Mouse (Mus musculus): ENCODE results near the gene Selenoo. TPM values are rescaled to one million over a fixed set of nuclear protein-coding genes. Genes with fewer than 3 reads are reported as not detected.
A peak's percentile ranks its signal among the peaks of the same experiment; 100 is the strongest.

The Selenoo gene
- polyA plus RNA-seq, 1 experiment: 9.2 TPM

- peaks cover 2% of the 10 kb centered on the region for H3K4me1 ChIP-seq (ENCODE audit: control insufficient read depth, insufficient read depth, low read length)
- TF ChIP-seq CTCF (IDR thresholded peaks at IDR 0.05; ENCODE audit: low read depth, low read length) (no peak), POLR2A (IDR thresholded peaks at IDR 0.05; ENCODE audit: insufficient read depth, low read length) (no peak), EP300 (IDR thresholded peaks at IDR 0.05; ENCODE audit: insufficient read depth, low read depth, low read length) (no peak)
- no peaks in the 10 kb centered on the region for H3K36me3 ChIP-seq (ENCODE audit: control insufficient read depth, insufficient read depth, low read length, poor library complexity, severe bottlenecking)
- H3K4me3 ChIP-seq (ENCODE audit: low read depth, low read length): peak overlapping the region; percentile 60
- H3K27me3 ChIP-seq (ENCODE audit: control insufficient read depth, insufficient read depth, low read length, poor library complexity, severe bottlenecking): no peaks in the 10 kb centered on the region
- H3K9me3 ChIP-seq (replicated peaks; ENCODE audit: control insufficient read depth, insufficient read depth, low read length, poor library complexity, severe bottlenecking): no peaks in the 10 kb centered on the region
- H3K27ac ChIP-seq (ENCODE audit: insufficient read depth, low read length): no peak overlapping the region
- peak overlapping the region; percentile 6; the same call in 1 of the 2 replicates for H3K9ac ChIP-seq (ENCODE audit: low read depth, poor library complexity, severe bottlenecking)
These were observed 57.7 kb downstream of the Selenoo start for GRCm38 (mm10) chr15:89146537-89146936.

GRCm38 (mm10) chr15:89147024-89147423 lies 58.1 kb downstream of the Selenoo start:
- Histone ChIP-seq H3K27ac (ENCODE audit: insufficient read depth, low read length) (no peak overlapping the region), H3K4me1 (ENCODE audit: control insufficient read depth, insufficient read depth, low read length) (peaks cover 2% of the 10 kb centered on the region)

GRCm38 (mm10) chr15:89147456-89147855 lies 58.6 kb downstream of the Selenoo start:
- TF ChIP-seq CTCF (IDR thresholded peaks at IDR 0.05; ENCODE audit: low read depth, low read length): no peak
- no peak for TF ChIP-seq POLR2A (IDR thresholded peaks at IDR 0.05; ENCODE audit: insufficient read depth, low read length)
- TF ChIP-seq EP300 (IDR thresholded peaks at IDR 0.05; ENCODE audit: insufficient read depth, low read depth, low read length): no peak
- H3K36me3 ChIP-seq (ENCODE audit: control insufficient read depth, insufficient read depth, low read length, poor library complexity, severe bottlenecking): no peaks in the 10 kb centered on the region
- H3K9ac ChIP-seq (ENCODE audit: low read depth, poor library complexity, severe bottlenecking): no peak overlapping the region
- no peaks in the 10 kb centered on the region for H3K27me3 ChIP-seq (ENCODE audit: control insufficient read depth, insufficient read depth, low read length, poor library complexity, severe bottlenecking)
- H3K9me3 ChIP-seq (replicated peaks; ENCODE audit: control insufficient read depth, insufficient read depth, low read length, poor library complexity, severe bottlenecking): no peaks in the 10 kb centered on the region
- H3K4me1 ChIP-seq (ENCODE audit: control insufficient read depth, insufficient read depth, low read length): peaks cover 2% of the 10 kb centered on the region
- H3K4me3 ChIP-seq (ENCODE audit: low read depth, low read length): no peak overlapping the region
- no peak overlapping the region for H3K27ac ChIP-seq (ENCODE audit: insufficient read depth, low read length)

More at GRCm38 (mm10) chr15:89147024-89147423, 58.1 kb downstream of the Selenoo start:
- Histone ChIP-seq H3K9me3 (replicated peaks; ENCODE audit: control insufficient read depth, insufficient read depth, low read length, poor library complexity, severe bottlenecking) (no peaks in the 10 kb centered on the region), H3K36me3 (ENCODE audit: control insufficient read depth, insufficient read depth, low read length, poor library complexity, severe bottlenecking) (no peaks in the 10 kb centered on the region), H3K4me3 (ENCODE audit: low read depth, low read length) (peak overlapping the region; percentile 60), H3K27me3 (ENCODE audit: control insufficient read depth, insufficient read depth, low read length, poor library complexity, severe bottlenecking) (no peaks in the 10 kb centered on the region), H3K9ac (ENCODE audit: low read depth, poor library complexity, severe bottlenecking) (peak overlapping the region; percentile 6; the same call in 1 of the 2 replicates)
- TF ChIP-seq CTCF (IDR thresholded peaks at IDR 0.05; ENCODE audit: low read depth, low read length): no peak
- TF ChIP-seq POLR2A (IDR thresholded peaks at IDR 0.05; ENCODE audit: insufficient read depth, low read length): no peak
- TF ChIP-seq EP300 (IDR thresholded peaks at IDR 0.05; ENCODE audit: insufficient read depth, low read depth, low read length): no peak

- TF ChIP-seq CTCF (IDR thresholded peaks at IDR 0.05; ENCODE audit: low read depth, low read length) (no peak), EP300 (IDR thresholded peaks at IDR 0.05; ENCODE audit: insufficient read depth, low read depth, low read length) (no peak), POLR2A (IDR thresholded peaks at IDR 0.05; ENCODE audit: insufficient read depth, low read length) (no peak)
- Histone ChIP-seq H3K27me3 (ENCODE audit: control insufficient read depth, insufficient read depth, low read length, poor library complexity, severe bottlenecking) (no peaks in the 10 kb centered on the region), H3K9me3 (replicated peaks; ENCODE audit: control insufficient read depth, insufficient read depth, low read length, poor library complexity, severe bottlenecking) (no peaks in the 10 kb centered on the region), H3K9ac (ENCODE audit: low read depth, poor library complexity, severe bottlenecking) (no peak overlapping the region), H3K36me3 (ENCODE audit: control insufficient read depth, insufficient read depth, low read length, poor library complexity, severe bottlenecking) (no peaks in the 10 kb centered on the region), H3K4me3 (ENCODE audit: low read depth, low read length) (no peak overlapping the region), H3K27ac (ENCODE audit: insufficient read depth, low read length) (no peak overlapping the region), H3K4me1 (ENCODE audit: control insufficient read depth, insufficient read depth, low read length) (peaks cover 2% of the 10 kb centered on the region)
These were observed 59.0 kb downstream of the Selenoo start for GRCm38 (mm10) chr15:89147895-89148294.

GRCm38 (mm10) chr15:89148496-89149270 lies 59.8 kb downstream of the Selenoo start:
- Histone ChIP-seq H3K9me3 (replicated peaks; ENCODE audit: control insufficient read depth, insufficient read depth, low read length, poor library complexity, severe bottlenecking) (no peaks in the 10 kb centered on the region), H3K27me3 (ENCODE audit: control insufficient read depth, insufficient read depth, low read length, poor library complexity, severe bottlenecking) (no peaks in the 10 kb centered on the region), H3K4me3 (ENCODE audit: low read depth, low read length) (peak overlapping the region; percentile 70), H3K9ac (ENCODE audit: low read depth, poor library complexity, severe bottlenecking) (peak overlapping the region; percentile 76), H3K4me1 (ENCODE audit: control insufficient read depth, insufficient read depth, low read length) (peaks cover 2% of the 10 kb centered on the region), H3K36me3 (ENCODE audit: control insufficient read depth, insufficient read depth, low read length, poor library complexity, severe bottlenecking) (no peaks in the 10 kb centered on the region), H3K27ac (ENCODE audit: insufficient read depth, low read length) (no peak overlapping the region)
- no peak for TF ChIP-seq EP300 (IDR thresholded peaks at IDR 0.05; ENCODE audit: insufficient read depth, low read depth, low read length)
- TF ChIP-seq POLR2A (IDR thresholded peaks at IDR 0.05; ENCODE audit: insufficient read depth, low read length): no peak
- no peak for TF ChIP-seq CTCF (IDR thresholded peaks at IDR 0.05; ENCODE audit: low read depth, low read length)

Data from ES-Bruce4 (cell line).